Mouse (Mus musculus) frontal cortex, postnatal 36 days (tissue): ENCODE results near the gene St6galnac5.

Experiments used
- DNase-seq, 2 experiments: peaks; one replicate each; pipeline ENCODE4 v3.0.0; 2022; ENCODE audit warnings: low spot score in 2 of 2

The St6galnac5 gene

GRCm38 (mm10) chr3:152913625-152914024 lies 68.4 kb downstream of the St6galnac5 start:
- no peak for DNase-seq

- DNase-seq: no peak
Observed at GRCm38 (mm10) chr3:152913150-152913549, 68.9 kb downstream of the St6galnac5 start.

GRCm38 (mm10) chr3:152912216-152913101 lies 69.6 kb downstream of the St6galnac5 start:
- no peak for DNase-seq

- DNase-seq: no peak
Observed at GRCm38 (mm10) chr3:152911578-152911977, 70.5 kb downstream of the St6galnac5 start.

- no peak for DNase-seq
Observed at GRCm38 (mm10) chr3:152907683-152908082, 74.4 kb downstream of the St6galnac5 start.

GRCm38 (mm10) chr3:152907087-152907486 lies 75.0 kb downstream of the St6galnac5 start:
- DNase-seq: peak in 1 of 2 experiments; percentile 47

GRCm38 (mm10) chr3:152905800-152906199 lies 76.2 kb downstream of the St6galnac5 start:
- DNase-seq: no peak

- no peak for DNase-seq
Observed at GRCm38 (mm10) chr3:152905026-152905425, 77.0 kb downstream of the St6galnac5 start.

GRCm38 (mm10) chr3:152898906-152899305 lies 83.1 kb downstream of the St6galnac5 start:
- no peak for DNase-seq

- no peak for DNase-seq
Observed at GRCm38 (mm10) chr3:152897196-152897595, 84.8 kb downstream of the St6galnac5 start.

- no peak for DNase-seq
Observed at GRCm38 (mm10) chr3:152896111-152896510, 85.9 kb downstream of the St6galnac5 start.

- no peak for DNase-seq
Observed at GRCm38 (mm10) chr3:152894935-152895334, 87.1 kb downstream of the St6galnac5 start.

GRCm38 (mm10) chr3:152888116-152888515 lies 93.9 kb downstream of the St6galnac5 start:
- DNase-seq: no peak

GRCm38 (mm10) chr3:152886749-152887148 lies 95.3 kb downstream of the St6galnac5 start:
- DNase-seq: no peak

- DNase-seq: no peak
Observed at GRCm38 (mm10) chr3:152883556-152883955, 98.5 kb downstream of the St6galnac5 start.

GRCm38 (mm10) chr3:152881706-152882105 lies 100.3 kb downstream of the St6galnac5 start:
- no peak for DNase-seq

GRCm38 (mm10) chr3:152880121-152880835 lies 101.8 kb downstream of the St6galnac5 start:
- DNase-seq: peak in 1 of 2 experiments; percentile 41

- no peak for DNase-seq
Observed at GRCm38 (mm10) chr3:152875723-152876290, 106.2 kb downstream of the St6galnac5 start.

- DNase-seq: peak; percentile 25 to 50
Observed at GRCm38 (mm10) chr3:152874431-152875355, 107.4 kb downstream of the St6galnac5 start.

- no peak for DNase-seq
Observed at GRCm38 (mm10) chr3:152872596-152872995, 109.5 kb downstream of the St6galnac5 start.

GRCm38 (mm10) chr3:152872054-152872453 lies 110.0 kb downstream of the St6galnac5 start:
- DNase-seq: no peak
